Mouse (Mus musculus): Measurements from ENCODE around the gene Lbhd1. TPM values are rescaled to one million over a fixed set of nuclear protein-coding genes. Genes with fewer than 3 reads are reported as not detected.
"Not testable (repeated sequence)": the region's sequence is repeated elsewhere in the genome, so short reads cannot be mapped to it uniquely, and the experiment has no call there.

Gene Lbhd1
- polyA plus RNA-seq, 1 experiment from 2014 or later = 77.0 TPM

DNA sequence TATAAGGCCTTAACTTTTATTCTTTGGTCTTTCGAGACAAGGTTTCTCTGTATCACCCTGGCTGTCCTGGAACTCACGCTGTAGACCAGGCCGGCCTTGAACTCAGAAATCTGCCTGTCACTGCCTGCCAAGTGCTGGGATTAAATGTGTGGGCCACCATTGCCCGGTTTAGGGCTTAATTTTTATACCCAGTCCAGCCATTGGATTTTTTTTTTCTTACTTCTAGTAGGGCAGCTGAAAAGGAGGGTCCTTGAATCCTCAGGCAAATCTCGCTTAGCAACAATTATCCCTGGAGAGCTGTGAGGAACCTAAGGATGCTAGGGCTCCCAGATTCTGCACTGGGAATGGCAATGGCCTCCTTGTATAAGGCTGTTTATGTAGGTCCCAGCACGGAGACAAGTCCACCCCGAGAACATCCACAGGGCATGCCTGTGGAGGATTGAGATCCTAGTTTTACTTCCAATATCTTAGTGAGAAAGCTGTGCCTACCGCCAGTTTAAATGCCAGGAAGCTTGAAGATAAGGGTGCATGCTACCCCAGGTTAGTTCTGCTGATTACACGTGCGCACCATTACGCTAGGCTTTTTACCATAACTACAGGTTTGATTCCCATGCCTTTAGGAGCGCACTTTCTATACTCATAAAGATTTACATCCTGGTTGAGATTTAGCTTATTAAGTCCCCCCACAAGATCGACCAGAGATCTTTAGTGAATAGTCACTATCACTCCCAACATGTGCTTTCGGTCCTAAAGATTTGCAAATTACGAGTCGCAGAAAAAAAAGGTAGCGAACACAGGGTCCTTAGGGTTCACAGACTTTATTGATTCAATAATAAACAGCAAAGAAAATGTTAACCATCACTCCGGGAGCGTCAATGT is 4.3 kb downstream of the Lbhd1 start:
- peak overlapping the region; percentile 87 for H3K9ac ChIP-seq (ENCODE audit: low read length)
- H3K4me3 ChIP-seq (replicated peaks; ENCODE audit: low read length) = peak overlapping the region; percentile 74
- H3K9me3 ChIP-seq (replicated peaks; ENCODE audit: control insufficient read depth, low read length) = no peaks in the 10 kb centered on the region
- no peaks in the 10 kb centered on the region for H3K36me3 ChIP-seq (ENCODE audit: control insufficient read depth, insufficient read depth, low read length)
- no peak for ATAC-seq (ENCODE audit: insufficient read depth, low FRiP score)
- peak overlapping the region; percentile 86 for H3K27ac ChIP-seq (ENCODE audit: low read length)
- H3K4me1 ChIP-seq (ENCODE audit: control insufficient read depth, insufficient read depth, low read length) = peaks cover 13% of the 10 kb centered on the region
- WGBS = 13% methylated on average over 19 of the region's 19 CpGs
- peak overlapping the region; percentile 83 for H3K4me2 ChIP-seq (ENCODE audit: low read depth, low read length)
- H3K27me3 ChIP-seq (ENCODE audit: control insufficient read depth, insufficient read depth, low read length) = no peaks in the 10 kb centered on the region

DNA sequence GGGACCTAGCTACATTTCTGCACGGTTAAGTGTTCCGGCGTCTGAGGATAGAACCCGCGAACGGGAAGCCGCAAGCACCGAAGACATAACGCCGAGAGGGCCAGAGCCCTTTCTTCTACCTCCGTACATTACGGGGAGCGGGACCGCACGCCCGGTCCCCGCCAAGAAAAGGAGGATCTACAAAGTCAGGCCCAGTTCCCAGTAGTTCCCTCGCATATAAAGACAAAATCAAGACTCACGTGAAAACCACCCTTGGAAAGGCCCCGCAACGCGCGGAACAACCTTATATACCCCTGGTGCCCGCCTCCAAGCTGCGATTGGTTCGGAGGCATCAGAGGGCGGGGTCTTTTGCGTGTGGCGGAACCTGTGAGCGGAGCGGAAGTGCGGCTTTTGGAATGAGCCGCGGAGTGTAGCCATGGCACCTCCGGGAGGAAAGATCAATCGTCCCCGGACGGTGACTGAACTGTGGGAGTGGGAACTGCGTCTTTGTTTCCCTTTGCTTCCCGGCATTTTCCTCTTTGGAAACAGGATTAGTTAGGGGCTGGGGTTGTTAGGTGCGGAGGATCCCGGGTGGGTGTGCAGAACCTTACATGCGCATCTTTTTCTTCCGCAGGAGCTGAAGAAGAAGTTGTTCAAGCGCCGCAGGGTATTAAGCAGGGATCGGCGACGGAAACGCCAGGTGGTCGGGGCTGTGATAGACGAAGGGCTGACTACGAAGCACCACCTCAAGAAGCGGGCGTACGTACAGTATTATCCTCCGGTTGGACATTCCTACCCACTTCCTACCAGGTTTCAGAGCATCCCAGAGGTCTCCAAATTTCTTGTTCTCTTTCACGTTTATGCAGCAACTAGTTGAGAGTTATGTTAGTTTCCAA is 5.2 kb downstream of the Lbhd1 start, which contains the start of the genes 1810009A15Rik and Gm49416:
Gene 1810009A15Rik (plus strand): TSS at position 343 of the 875 bp plus-strand sequence.
Gene Gm49416 (plus strand): TSS at position 416 of the 875 bp plus-strand sequence.
- Histone ChIP-seq H3K4me2 (ENCODE audit: low read depth, low read length) (peak within 1 kb of the TSS; percentile 83), H3K4me3 (replicated peaks; ENCODE audit: low read length) (peak within 1 kb of the TSS; percentile 74), H3K27me3 (ENCODE audit: control insufficient read depth, insufficient read depth, low read length) (no peaks in the 10 kb centered on the region), H3K27ac (ENCODE audit: low read length) (peak within 1 kb of the TSS; percentile 86), H3K4me1 (ENCODE audit: control insufficient read depth, insufficient read depth, low read length) (peaks cover 17% of the 10 kb centered on the region), H3K36me3 (ENCODE audit: control insufficient read depth, insufficient read depth, low read length) (no peaks in the 10 kb centered on the region), H3K9ac (ENCODE audit: low read length) (peak within 1 kb of the TSS; percentile 87), H3K9me3 (replicated peaks; ENCODE audit: control insufficient read depth, low read length) (no peaks in the 10 kb centered on the region)
- ATAC-seq (ENCODE audit: insufficient read depth, low FRiP score) = peak; percentile 95
- under 1% methylated on average over 58 of the region's 58 CpGs for WGBS

DNA sequence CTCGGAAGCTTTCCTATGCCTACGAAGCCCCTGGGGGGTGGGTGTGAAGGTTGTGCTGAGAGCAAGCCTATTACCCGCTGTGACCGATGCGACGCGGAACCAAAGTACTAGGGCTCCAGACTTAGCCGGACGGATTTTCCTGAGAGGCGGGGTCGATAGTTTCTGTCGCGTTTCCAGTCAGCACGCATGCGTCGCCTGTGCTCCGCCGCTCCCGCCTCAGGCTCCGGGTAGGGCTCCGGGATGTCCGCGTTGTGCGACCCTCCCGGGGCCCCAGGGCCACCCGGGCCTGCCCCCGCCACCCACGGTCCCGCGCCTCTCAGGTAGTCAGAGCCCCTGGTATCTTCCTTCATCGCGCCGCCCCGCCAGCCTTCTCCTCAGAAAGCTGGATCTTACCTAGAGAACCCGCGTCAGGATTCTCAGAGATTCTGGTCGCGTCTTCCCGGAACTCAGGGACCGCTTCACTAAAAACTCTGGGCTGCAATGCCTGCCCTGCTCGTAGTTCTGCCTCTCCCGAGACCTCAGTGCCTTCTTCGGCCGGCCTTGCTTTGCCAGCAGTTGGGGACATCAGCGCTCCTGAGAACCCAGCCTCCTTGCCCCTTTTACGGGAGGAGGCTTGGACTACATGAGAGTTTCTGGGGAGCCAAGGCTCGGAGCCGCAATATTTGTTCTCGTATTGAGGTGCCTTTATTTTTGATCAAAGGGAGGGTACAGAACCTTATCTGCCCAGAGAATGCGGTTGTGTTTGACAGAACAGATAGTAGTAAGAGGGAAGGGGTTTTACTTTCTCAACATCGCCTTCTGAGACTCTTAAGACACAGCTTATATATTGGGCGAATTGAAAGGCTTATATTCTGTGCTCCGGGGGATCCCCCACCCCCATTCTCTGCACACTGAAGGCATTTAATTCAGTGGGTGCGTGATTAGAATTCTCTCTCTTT is 9.6 kb downstream of the Lbhd1 start, which contains the start of gene Ints5:
Gene Ints5 (plus strand): TSS at position 177 of the 938 bp plus-strand sequence.
- peak within 1 kb of the TSS; percentile 98 for H3K9ac ChIP-seq (ENCODE audit: low read length)
- no peaks in the 10 kb centered on the region for H3K9me3 ChIP-seq (replicated peaks; ENCODE audit: control insufficient read depth, low read length)
- peak; percentile 38 for ATAC-seq (ENCODE audit: insufficient read depth, low FRiP score)
- H3K4me2 ChIP-seq (ENCODE audit: low read depth, low read length) = peak within 1 kb of the TSS; percentile 81
- H3K4me1 ChIP-seq (ENCODE audit: control insufficient read depth, insufficient read depth, low read length) = peaks cover 19% of the 10 kb centered on the region
- 2% methylated on average over 54 of the region's 54 CpGs for WGBS
- H3K27ac ChIP-seq (ENCODE audit: low read length) = peak within 1 kb of the TSS; percentile 90
- 0 out of 2 replicates have a peak, but pooled peaks cover 6% of the 10 kb centered on the region for H3K36me3 ChIP-seq (ENCODE audit: control insufficient read depth, insufficient read depth, low read length)
- H3K4me3 ChIP-seq (replicated peaks; ENCODE audit: low read length) = peak within 1 kb of the TSS; percentile 92
- H3K27me3 ChIP-seq (ENCODE audit: control insufficient read depth, insufficient read depth, low read length) = no peaks in the 10 kb centered on the region

DNA sequence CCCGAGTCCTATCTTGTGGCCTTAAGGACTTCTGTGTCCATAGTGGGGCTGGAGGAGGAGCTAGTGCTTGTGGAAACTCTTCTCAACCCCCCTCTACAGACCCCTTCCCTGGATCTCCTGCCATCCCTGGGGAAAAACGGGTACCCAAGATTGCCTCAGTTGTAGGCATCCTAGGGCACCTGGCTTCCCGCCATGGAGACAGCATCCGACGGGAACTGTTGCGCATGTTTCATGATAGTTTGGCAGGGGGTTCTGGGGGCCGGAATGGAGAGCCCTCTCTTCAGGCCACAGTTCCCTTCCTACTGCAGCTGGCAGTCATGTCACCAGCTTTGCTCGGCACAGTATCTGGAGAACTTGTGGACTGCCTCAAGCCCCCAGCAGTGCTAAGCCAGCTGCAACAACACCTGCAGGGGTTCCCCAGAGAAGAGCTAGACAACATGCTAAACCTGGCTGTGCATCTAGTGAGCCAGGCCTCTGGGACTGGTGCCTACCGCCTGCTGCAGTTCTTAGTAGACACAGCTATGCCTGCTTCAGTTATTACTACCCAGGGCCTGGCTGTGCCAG is 11.9 kb downstream of the Lbhd1 start:
- no peak for ATAC-seq (ENCODE audit: insufficient read depth, low FRiP score)
- no peak overlapping the region for H3K9ac ChIP-seq (ENCODE audit: low read length)
- H3K27ac ChIP-seq (ENCODE audit: low read length) = no peak overlapping the region
- no peaks in the 10 kb centered on the region for H3K27me3 ChIP-seq (ENCODE audit: control insufficient read depth, insufficient read depth, low read length)
- H3K4me2 ChIP-seq (ENCODE audit: low read depth, low read length) = no peak overlapping the region
- H3K36me3 ChIP-seq (ENCODE audit: control insufficient read depth, insufficient read depth, low read length) = 0 out of 2 replicates have a peak, but pooled peaks cover 6% of the 10 kb centered on the region
- H3K4me1 ChIP-seq (ENCODE audit: control insufficient read depth, insufficient read depth, low read length) = peaks cover 20% of the 10 kb centered on the region
- H3K4me3 ChIP-seq (replicated peaks; ENCODE audit: low read length) = no peak overlapping the region
- 92% methylated on average over 9 of the region's 9 CpGs for WGBS
- no peaks in the 10 kb centered on the region for H3K9me3 ChIP-seq (replicated peaks; ENCODE audit: control insufficient read depth, low read length)

DNA sequence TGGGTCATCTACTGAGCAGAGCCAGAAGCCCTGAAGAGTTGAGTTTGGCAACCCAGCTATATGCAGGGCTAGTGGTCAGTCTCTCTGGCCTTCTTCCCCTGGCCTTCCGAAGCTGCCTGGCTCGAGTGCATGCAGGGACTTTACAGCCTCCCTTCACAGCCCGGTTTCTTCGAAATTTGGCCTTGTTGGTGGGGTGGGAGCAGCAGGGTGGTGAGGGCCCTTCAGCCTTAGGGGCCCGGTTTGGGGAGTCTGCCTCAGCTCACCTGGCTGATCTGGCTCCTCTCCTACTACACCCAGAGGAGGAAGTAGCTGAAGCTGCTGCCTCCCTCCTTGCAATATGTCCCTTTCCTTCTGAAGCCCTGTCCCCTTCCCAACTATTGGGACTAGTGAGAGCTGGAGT is 12.7 kb downstream of the Lbhd1 start:
- peaks cover 20% of the 10 kb centered on the region for H3K4me1 ChIP-seq (ENCODE audit: control insufficient read depth, insufficient read depth, low read length)
- H3K4me2 ChIP-seq (ENCODE audit: low read depth, low read length); H3K36me3 ChIP-seq (ENCODE audit: control insufficient read depth, insufficient read depth, low read length); H3K27me3 ChIP-seq (ENCODE audit: control insufficient read depth, insufficient read depth, low read length); H3K4me3 ChIP-seq (replicated peaks; ENCODE audit: low read length); H3K27ac ChIP-seq (ENCODE audit: low read length); H3K9me3 ChIP-seq (replicated peaks; ENCODE audit: control insufficient read depth, low read length); ATAC-seq (ENCODE audit: insufficient read depth, low FRiP score): not testable (repeated sequence)
- 0 out of 2 replicates have a peak overlapping the region, but pooled peaks have one; percentile 7 for H3K9ac ChIP-seq (ENCODE audit: low read length)
- 84% methylated on average over 5 of the region's 5 CpGs for WGBS

DNA sequence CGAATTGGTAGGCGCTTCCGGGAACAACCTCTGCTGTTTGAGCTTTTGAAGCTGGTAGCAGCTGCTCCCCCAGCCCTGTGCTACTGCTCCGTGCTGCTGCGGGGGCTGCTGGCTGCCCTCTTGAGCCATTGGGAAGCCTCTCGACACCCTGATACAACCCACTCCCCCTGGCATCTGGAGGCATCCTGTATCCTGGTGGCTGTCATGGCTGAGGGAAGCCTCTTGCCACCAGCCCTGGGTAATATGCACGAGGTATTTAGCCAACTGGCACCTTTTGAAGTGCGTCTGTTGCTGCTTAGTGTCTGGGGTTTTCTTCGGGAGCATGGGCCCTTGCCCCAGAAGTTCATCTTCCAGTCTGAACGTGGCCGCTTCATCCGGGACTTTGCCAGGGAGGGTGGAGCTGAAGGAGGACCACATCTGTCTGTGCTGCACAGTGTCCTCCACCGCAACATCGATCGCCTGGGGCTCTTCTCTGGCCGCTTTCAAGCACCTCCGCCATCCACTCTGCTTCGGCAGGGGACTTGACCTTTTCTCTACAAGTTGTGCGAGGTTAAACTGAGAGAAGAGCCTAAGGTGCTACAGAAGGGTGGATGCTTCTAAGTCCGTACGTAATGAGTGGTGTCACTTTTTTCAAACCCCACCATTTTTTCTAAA is 13.8 kb downstream of the Lbhd1 start:
- H3K36me3 ChIP-seq (ENCODE audit: control insufficient read depth, insufficient read depth, low read length); H3K27me3 ChIP-seq (ENCODE audit: control insufficient read depth, insufficient read depth, low read length); H3K9me3 ChIP-seq (replicated peaks; ENCODE audit: control insufficient read depth, low read length): not testable (repeated sequence)
- Histone ChIP-seq H3K4me1 (ENCODE audit: control insufficient read depth, insufficient read depth, low read length) (peaks cover 20% of the 10 kb centered on the region), H3K4me2 (ENCODE audit: low read depth, low read length) (peak overlapping the region; percentile 62), H3K9ac (ENCODE audit: low read length) (peak overlapping the region; percentile 70), H3K4me3 (replicated peaks; ENCODE audit: low read length) (peak overlapping the region; percentile 77), H3K27ac (ENCODE audit: low read length) (peak overlapping the region; percentile 94)
- WGBS = 19% methylated on average over 21 of the region's 21 CpGs
- peak; percentile 40; the same call in 1 of the 2 replicates for ATAC-seq (ENCODE audit: insufficient read depth, low FRiP score)

DNA sequence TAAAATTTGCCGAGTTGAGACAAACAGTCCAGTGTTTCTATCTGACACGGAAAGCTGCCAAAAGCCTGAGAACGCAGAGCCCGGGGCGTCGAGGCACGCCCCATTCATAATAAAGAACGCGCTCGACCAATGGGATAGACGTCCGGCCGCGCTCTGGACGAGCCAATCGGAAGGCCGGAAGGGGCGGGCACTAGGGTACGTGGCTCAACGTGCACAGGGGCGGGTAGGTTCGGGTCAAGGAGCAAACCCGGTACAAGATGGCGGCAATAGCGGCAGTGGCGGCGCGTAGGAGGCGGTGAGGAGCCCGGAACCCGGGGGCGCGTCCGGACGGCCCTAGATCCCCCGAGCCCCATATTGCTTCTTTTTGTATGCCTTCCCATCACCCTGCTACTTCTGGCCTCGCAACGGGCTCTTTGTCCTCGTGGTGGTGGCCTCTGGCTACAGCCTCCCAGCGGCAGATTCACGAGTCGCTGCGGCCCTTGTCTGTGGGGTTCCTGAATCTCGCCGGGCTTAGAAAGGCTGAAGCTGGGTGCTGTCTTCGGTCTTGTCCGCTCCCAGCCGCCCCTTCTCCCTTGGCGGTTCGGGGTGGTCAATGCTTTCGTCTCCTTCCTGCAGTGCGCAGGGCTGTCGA is 14.4 kb downstream of the Lbhd1 start, which contains the start of gene Ganab:
Gene Ganab (plus strand): TSS at position 207 of the 631 bp plus-strand sequence.
- Histone ChIP-seq H3K27ac (ENCODE audit: low read length) (peak within 1 kb of the TSS; percentile 94), H3K4me1 (ENCODE audit: control insufficient read depth, insufficient read depth, low read length) (peaks cover 20% of the 10 kb centered on the region), H3K27me3 (ENCODE audit: control insufficient read depth, insufficient read depth, low read length) (no peaks in the 10 kb centered on the region), H3K36me3 (ENCODE audit: control insufficient read depth, insufficient read depth, low read length) (peaks cover 6% of the 10 kb centered on the region; the same call in 1 of the 2 replicates), H3K9me3 (replicated peaks; ENCODE audit: control insufficient read depth, low read length) (no peaks in the 10 kb centered on the region), H3K4me2 (ENCODE audit: low read depth, low read length) (peak within 1 kb of the TSS; percentile 69), H3K4me3 (replicated peaks; ENCODE audit: low read length) (peak within 1 kb of the TSS; percentile 77), H3K9ac (ENCODE audit: low read length) (peak within 1 kb of the TSS; percentile 96)
- peak; percentile 99 for ATAC-seq (ENCODE audit: insufficient read depth, low FRiP score)
- whole genome bisulfite sequencing = under 1% methylated on average over 53 of the region's 53 CpGs

Measured in stomach, embryonic 16.5 days (tissue).